In the genomic region with DNA sequence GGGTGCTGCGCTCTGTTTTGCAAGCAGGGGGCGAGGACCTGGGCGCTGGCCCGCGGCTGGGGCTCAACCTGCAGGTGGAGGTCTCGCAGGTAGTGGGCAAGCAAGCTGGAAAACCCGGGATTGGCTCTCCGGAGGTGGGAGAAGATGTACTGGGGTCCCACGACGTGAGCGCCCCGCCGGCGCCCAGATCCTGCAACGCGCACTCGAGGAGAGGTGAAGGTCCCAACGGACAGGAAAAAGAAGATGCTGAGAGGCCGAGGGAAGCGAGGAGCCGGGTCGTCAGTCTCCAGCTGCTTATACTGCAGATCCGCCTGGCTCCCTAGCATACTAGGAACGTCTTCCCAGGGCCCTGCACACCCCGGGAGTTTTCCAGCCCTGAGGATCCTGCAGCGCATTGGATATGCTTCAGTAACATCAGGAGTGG, we compare ENCODE assay signal across 8 mouse cellular contexts. TPM values are rescaled to one million over a fixed set of nuclear protein-coding genes. Genes with fewer than 3 reads are reported as not detected.
DNase-seq lines count a peak whose midpoint lies in the region; ATAC-seq and TF ChIP-seq lines count a peak whose summit lies in the region.

No protein-coding gene starts in this region.

- peaks cover 24% of the 10 kb centered on the region for H3K4me1 ChIP-seq in kidney, embryonic 15.5 days
- H3K4me1 ChIP-seq in G1E (ENCODE audit: insufficient read depth, low read depth, low read length) = peaks cover 12% of the 10 kb centered on the region
- H3K4me1 ChIP-seq in embryonic fibroblast, embryonic 13.5 days (ENCODE audit: control insufficient read depth, insufficient read depth, low read length) = peaks cover 2% of the 10 kb centered on the region; the same call in 1 of the 2 replicates
- H3K4me1 ChIP-seq in liver, embryonic 12.5 days = peaks cover 25% of the 10 kb centered on the region
- H3K4me1 ChIP-seq in stomach, postnatal 0 days (replicated peaks; ENCODE audit: control insufficient read depth, insufficient read depth) = no peaks in the 10 kb centered on the region

- no peak for DNase-seq in kidney, adult 18-20 months
- DNase-seq in G1E (ENCODE audit: low spot score) = no peak
- DNase-seq in stomach, postnatal 0 days (ENCODE audit: low spot score) = no peak
- DNase-seq in ovary, postnatal 36 days (ENCODE audit: low spot score) = no peak
- DNase-seq in spleen, adult 12 weeks (ENCODE audit: low spot score) = no peak

- peak; percentile 37; the same call in 1 of the 2 replicates for TF ChIP-seq POLR2A in embryonic fibroblast, embryonic 13.5 days (IDR thresholded peaks at IDR 0.05; ENCODE audit: low read depth, low read length)

- under 1% methylated on average over 26 of the region's 26 CpGs for WGBS in kidney, embryonic 15.5 days
- WGBS in liver, embryonic 12.5 days (ENCODE audit: insufficient replicate concordance) = 2% methylated on average over 25 of the region's 26 CpGs
- under 1% methylated on average over 26 of the region's 26 CpGs for WGBS in stomach, postnatal 0 days

- ATAC-seq in kidney, embryonic 15.5 days (replicated peaks; ENCODE audit: low FRiP score) = peak; percentile 46
- no peak for ATAC-seq in G1E (ENCODE audit: extremely low read depth, insufficient number of reproducible peaks, low FRiP score, poor library complexity, severe bottlenecking)
- no peak for ATAC-seq in liver, embryonic 12.5 days
- peak; percentile 18 for ATAC-seq in stomach, postnatal 0 days (ENCODE audit: low FRiP score, low TSS enrichment)

- H3K4me2 ChIP-seq in kidney, embryonic 15.5 days = peak overlapping the region; percentile 88
- peak overlapping the region; percentile 97 for H3K4me2 ChIP-seq in liver, embryonic 12.5 days
- peak overlapping the region; percentile 82 for H3K4me2 ChIP-seq in stomach, postnatal 0 days (replicated peaks; ENCODE audit: low read depth)

- H3K4me3 ChIP-seq in kidney, embryonic 15.5 days (replicated peaks) = peak overlapping the region; percentile 97
- H3K4me3 ChIP-seq in G1E (ENCODE audit: low read depth, low read length) = peak overlapping the region; percentile 88
- H3K4me3 ChIP-seq in embryonic fibroblast, embryonic 13.5 days (ENCODE audit: insufficient read depth, low read length) = peak overlapping the region; percentile 62
- H3K4me3 ChIP-seq in liver, embryonic 12.5 days = peak overlapping the region; percentile 99
- H3K4me3 ChIP-seq in stomach, postnatal 0 days (ENCODE audit: low read depth, low read length) = peak overlapping the region; percentile 95

- H3K27me3 ChIP-seq in kidney, embryonic 15.5 days = no peaks in the 10 kb centered on the region
- peaks cover 11% of the 10 kb centered on the region for H3K27me3 ChIP-seq in G1E (ENCODE audit: insufficient read depth, low read length)
- H3K27me3 ChIP-seq in liver, embryonic 12.5 days (replicated peaks) = no peaks in the 10 kb centered on the region
- H3K27me3 ChIP-seq in stomach, postnatal 0 days (ENCODE audit: control insufficient read depth, insufficient read depth, low read length) = no peaks in the 10 kb centered on the region

- H3K36me3 ChIP-seq in kidney, embryonic 15.5 days = 0 out of 2 replicates have a peak, but pooled peaks cover 6% of the 10 kb centered on the region
- H3K36me3 ChIP-seq in G1E (replicated peaks) = peaks cover 6% of the 10 kb centered on the region
- no peaks in the 10 kb centered on the region for H3K36me3 ChIP-seq in liver, embryonic 12.5 days
- no peaks in the 10 kb centered on the region for H3K36me3 ChIP-seq in stomach, postnatal 0 days (ENCODE audit: control insufficient read depth, insufficient read depth, low read length)

- peak overlapping the region; percentile 59 for H3K9ac ChIP-seq in kidney, embryonic 15.5 days
- peak overlapping the region; percentile 68 for H3K9ac ChIP-seq in liver, embryonic 12.5 days
- H3K9ac ChIP-seq in stomach, postnatal 0 days (ENCODE audit: low read length) = peak overlapping the region; percentile 65

- TF ChIP-seq EP300 in stomach, postnatal 0 days (optimal IDR thresholded peaks at IDR 0.05) = peak; percentile 6

- peak overlapping the region; percentile 81 for H3K27ac ChIP-seq in kidney, embryonic 15.5 days
- no peak overlapping the region for H3K27ac ChIP-seq in embryonic fibroblast, embryonic 13.5 days (ENCODE audit: insufficient read depth, low read length)
- no peak overlapping the region for H3K27ac ChIP-seq in liver, embryonic 12.5 days
- H3K27ac ChIP-seq in stomach, postnatal 0 days (replicated peaks) = peak overlapping the region; percentile 58

- no peaks in the 10 kb centered on the region for H3K9me3 ChIP-seq in kidney, embryonic 15.5 days (replicated peaks)
- H3K9me3 ChIP-seq in G1E (replicated peaks) = no peaks in the 10 kb centered on the region
- H3K9me3 ChIP-seq in liver, embryonic 12.5 days (replicated peaks) = no peaks in the 10 kb centered on the region
- H3K9me3 ChIP-seq in stomach, postnatal 0 days (ENCODE audit: control insufficient read depth, low read length) = no peaks in the 10 kb centered on the region

- no peak for TF ChIP-seq CTCF in G1E (IDR thresholded peaks at IDR 0.05; ENCODE audit: low read depth, low read length)
- no peak for TF ChIP-seq CTCF in embryonic fibroblast, embryonic 13.5 days (IDR thresholded peaks at IDR 0.05; ENCODE audit: borderline replicate concordance, insufficient read depth, low read length)
- TF ChIP-seq CTCF in stomach, postnatal 0 days (IDR thresholded peaks at IDR 0.05; ENCODE audit: low read depth) = peak; percentile 48

RNA-seq across cellular contexts. Expression of gene Chd6, which starts 0.5 kb away (rescaled TPM):
- 31.2 and 32.9 TPM in 2 replicates for polyA plus RNA-seq in kidney, embryonic 15.5 days (2015; fragmentation: Nextera tagmentation; extraction: Ambion mirVana)
- total RNA-seq in G1E (2014; fragmentation: Nextera tagmentation) (69.4 and 79.5 TPM in 2 replicates), G1E (2017) (34.2 and 39.1 TPM in 2 replicates)
- polyA plus RNA-seq in G1E (2012) = 6.4 and 9.7 TPM in 2 replicates
- polyA plus RNA-seq in embryonic fibroblast, embryonic 13.5 days (2011; ENCODE audit: insufficient read length, low read depth, missing spikeins) = 28.9 and 40.2 TPM in 2 replicates
- 8.3 and 8.8 TPM in 2 replicates for polyA plus RNA-seq in liver, embryonic 12.5 days (2016; fragmentation: Nextera tagmentation; extraction: Ambion mirVana)
- 11.9 and 13.2 TPM in 2 replicates for polyA plus RNA-seq in stomach, postnatal 0 days (2015; fragmentation: Nextera tagmentation; extraction: Ambion mirVana)

Comparison
In these comparisons a context has a peak if more than half of its experiments do, and no peak if none do; other contexts are left out.
1. ATAC-seq: peak in kidney, embryonic 15.5 days (single experiment) and stomach, postnatal 0 days (single experiment); none in G1E (single experiment) and liver, embryonic 12.5 days (single experiment).
2. H3K27ac ChIP-seq: peak in kidney, embryonic 15.5 days (single experiment) and stomach, postnatal 0 days (single experiment); none in embryonic fibroblast, embryonic 13.5 days (single experiment) and liver, embryonic 12.5 days (single experiment).
3. Peak in every context shown above with its lines, with median percentiles within 50 percentile points of each other: H3K4me2 ChIP-seq, H3K4me3 ChIP-seq and H3K9ac ChIP-seq.